9 mouse cellular contexts compared by ENCODE assay signal in the genomic region with DNA sequence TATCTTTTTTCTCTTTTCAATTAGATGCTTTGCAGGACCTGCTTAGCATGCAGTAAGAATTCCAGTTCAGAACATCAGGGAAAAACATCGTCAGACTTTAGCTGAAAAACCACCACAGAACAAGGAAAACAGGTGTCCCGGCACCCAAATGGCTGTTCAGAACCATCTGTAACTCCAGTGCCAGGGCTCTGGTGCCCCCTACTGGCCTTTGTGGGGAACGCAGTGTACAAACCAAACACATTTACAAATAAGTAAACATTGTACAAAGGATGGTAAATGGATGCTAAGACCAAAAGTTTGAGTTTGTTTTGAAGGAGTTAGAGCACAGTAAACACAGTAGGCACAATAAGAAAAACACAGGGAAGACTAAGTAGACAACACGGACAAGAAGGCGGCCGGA.
DNase-seq lines count a peak whose midpoint lies in the region; TF ChIP-seq lines count a peak whose summit lies in the region.
"Had no signal": no experiment of that assay in that cellular context is flagged by ENCODE, and none has a peak within 500 bp of the region (broad histone marks: within the 10 kb centered on the region; RNA-seq: fewer than 3 reads in every experiment).

No protein-coding gene starts in this region.

- no peaks in the 10 kb centered on the region for H3K4me1 ChIP-seq in lung, adult 2 months (ENCODE audit: control insufficient read depth, insufficient read depth, low read length)
- no peaks in the 10 kb centered on the region for H3K4me1 ChIP-seq in forebrain, embryonic 10.5 days

- peak; percentile 45; the same call in 1 of the 2 replicates for TF ChIP-seq CTCF in lung, adult 2 months (IDR thresholded peaks at IDR 0.05; ENCODE audit: insufficient read depth, low read length)

- no peak overlapping the region for H3K4me3 ChIP-seq in lung, adult 2 months (replicated peaks; ENCODE audit: extremely low read depth, low read depth, low read length)
- no peak overlapping the region for H3K4me3 ChIP-seq in forebrain, embryonic 10.5 days
- H3K4me3 ChIP-seq: myocyte had no signal

- no peaks in the 10 kb centered on the region for H3K27me3 ChIP-seq in forebrain, embryonic 10.5 days (ENCODE audit: poor library complexity, severe bottlenecking)

- WGBS in lung, adult 2 months = 93% methylated on average over 6 of the region's 6 CpGs
- WGBS in forebrain, embryonic 10.5 days = 91% methylated on average over 6 of the region's 6 CpGs

- H3K36me3 ChIP-seq in forebrain, embryonic 10.5 days (replicated peaks) = peaks cover 50% of the 10 kb centered on the region

- H3K27ac ChIP-seq in forebrain, embryonic 10.5 days = no peak overlapping the region

- peak; percentile 31 for DNase-seq in adrenal gland, postnatal 14 days
- no peak for DNase-seq in adrenal gland, adult 8-10 months
- no peak for DNase-seq in lung, adult 2 months
- DNase-seq in lung, adult 18-20 months = no peak
- peak; percentile 5 for DNase-seq in c-Kit-positive CD71-negative TER-119-negative erythroid progenitor cells, embryonic 14.5 days (ENCODE audit: low read depth)
- peak; percentile 49 for DNase-seq in testis, postnatal 10 days (ENCODE audit: low spot score)
- DNase-seq in forebrain, embryonic 10.5 days (ENCODE audit: extremely low spot score, low spot score) = no peak
- no peak for DNase-seq in embryo, embryonic 9.5 days (ENCODE audit: extremely low spot score)

- TF ChIP-seq POLR2A in lung, adult 2 months (IDR thresholded peaks at IDR 0.05; ENCODE audit: borderline replicate concordance, extremely low read depth, low read depth, low read length) = no peak

- peaks cover 5% of the 10 kb centered on the region; the same call in 1 of the 2 replicates for H3K9me3 ChIP-seq in forebrain, embryonic 10.5 days

Comparison
In these comparisons a context has a peak if more than half of its experiments do, and no peak if none do; other contexts are left out.
1. DNase-seq: peak in adrenal gland, postnatal 14 days (single experiment), c-Kit-positive CD71-negative TER-119-negative erythroid progenitor cells, embryonic 14.5 days (single experiment) and testis, postnatal 10 days (single experiment); none in adrenal gland, adult 8-10 months (single experiment), lung, adult 2 months (single experiment), lung, adult 18-20 months (0 of 2), forebrain, embryonic 10.5 days (single experiment) and embryo, embryonic 9.5 days (single experiment).